ENCODE assay signal across 11 mouse cellular contexts in the genomic region with DNA sequence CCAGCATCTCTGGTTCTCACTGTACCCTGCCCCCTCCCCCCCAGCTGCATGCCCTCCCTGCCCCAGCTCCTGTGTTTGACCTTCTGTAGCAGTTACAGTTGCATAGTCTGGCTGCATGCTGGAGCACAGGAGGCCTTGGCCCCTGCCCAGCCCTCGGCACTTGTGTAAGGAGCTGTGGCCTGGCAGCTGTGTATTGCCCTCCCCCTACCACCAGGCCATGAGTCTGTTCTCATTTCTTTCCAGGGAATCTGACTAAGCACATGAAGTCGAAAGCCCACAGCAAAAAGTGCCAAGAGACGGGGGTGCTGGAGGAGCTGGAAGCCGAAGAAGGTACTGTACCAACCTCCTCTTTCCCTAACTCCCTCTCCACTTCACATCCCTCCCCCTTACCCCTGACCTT. TPM values are rescaled to one million over a fixed set of nuclear protein-coding genes. Genes with fewer than 3 reads are reported as not detected.
DNase-seq lines count a peak whose midpoint lies in the region; ATAC-seq lines count a peak whose summit lies in the region.
"Had no signal": no experiment of that assay in that cellular context is flagged by ENCODE, and none has a peak within 500 bp of the region (broad histone marks: within the 10 kb centered on the region; RNA-seq: fewer than 3 reads in every experiment).

No protein-coding gene starts in this region.

- 52% methylated on average over 4 of the region's 4 CpGs for WGBS in heart, embryonic 15.5 days

- H3K4me1 ChIP-seq in heart, embryonic 15.5 days (replicated peaks): peaks cover 63% of the 10 kb centered on the region

- no peak overlapping the region for H3K4me3 ChIP-seq in heart, embryonic 15.5 days
- H3K4me3 ChIP-seq: erythroblast, embryonic 14.5 days had no signal

- H3K9me3 ChIP-seq in heart, embryonic 15.5 days (replicated peaks): no peaks in the 10 kb centered on the region

- DNase-seq in frontal cortex, postnatal 10 days (ENCODE audit: low spot score in 2 of 2): no peak
- peak; percentile 43 for DNase-seq in right cerebral cortex, postnatal 25 days
- no peak for DNase-seq in right cerebral cortex, postnatal 4 days
- peak; percentile 39 for DNase-seq in testis, postnatal 14 days (ENCODE audit: low spot score)
- no peak for DNase-seq in layer of hippocampus, adult 9-10 months (ENCODE audit: low spot score)
- DNase-seq in kidney, postnatal 36 days: no peak
- DNase-seq: kidney, adult 9 months had no signal

- ATAC-seq in frontal cortex, adult (ENCODE audit: low TSS enrichment): peak; percentile 54
- ATAC-seq in heart, embryonic 15.5 days (replicated peaks; ENCODE audit: insufficient number of reproducible peaks, insufficient read depth, low FRiP score, low read depth): peak; percentile 63

- no peaks in the 10 kb centered on the region for H3K36me3 ChIP-seq in heart, embryonic 15.5 days

- no peak overlapping the region for H3K4me2 ChIP-seq in heart, embryonic 15.5 days

- H3K27me3 ChIP-seq in heart, embryonic 15.5 days: peaks cover 5% of the 10 kb centered on the region; the same call in 1 of the 2 replicates
- H3K27me3 ChIP-seq: CH12.LX had no signal

- H3K27ac ChIP-seq in heart, embryonic 15.5 days: peak overlapping the region; percentile 17; the same call in 1 of the 2 replicates

- no peak overlapping the region for H3K9ac ChIP-seq in heart, embryonic 15.5 days

RNA-seq across cellular contexts. Expression of gene Edn2, which starts 33.0 kb away (rescaled TPM):
- 0.54 and 0.71 TPM in 2 replicates for polyA plus RNA-seq in heart, embryonic 15.5 days (2015; fragmentation: Nextera tagmentation; extraction: Ambion mirVana)
- polyA plus RNA-seq: erythroblast, embryonic 14.5 days had no signal

Comparison
In these comparisons a context has a peak if more than half of its experiments do, and no peak if none do; other contexts are left out.
1. DNase-seq: peak in right cerebral cortex, postnatal 25 days (single experiment) and testis, postnatal 14 days (single experiment); none in frontal cortex, postnatal 10 days (0 of 2), right cerebral cortex, postnatal 4 days (single experiment), layer of hippocampus, adult 9-10 months (single experiment) and kidney, postnatal 36 days (0 of 2).